Mouse (Mus musculus): Measurements from ENCODE around the gene 9530077C05Rik.
"Not testable (repeated sequence)": the region's sequence is repeated elsewhere in the genome, so short reads cannot be mapped to it uniquely, and the experiment has no call there.

Gene 9530077C05Rik

GRCm38 (mm10) chr9:22411002-22411857, at the start of gene 9530077C05Rik:
TSS of gene 9530077C05Rik (plus strand) at chr9:22411513.
- DNase-seq = peak; percentile 96 to 98

- DNase-seq = no peak
Observed at GRCm38 (mm10) chr9:22366221-22366620, 45.1 kb upstream of the 9530077C05Rik start.

- no peak for DNase-seq
Observed at GRCm38 (mm10) chr9:22366621-22367020, 44.7 kb upstream of the 9530077C05Rik start.

GRCm38 (mm10) chr9:22368030-22368429, 43.3 kb upstream of the 9530077C05Rik start:
- no peak for DNase-seq

GRCm38 (mm10) chr9:22372760-22373159, 38.6 kb upstream of the 9530077C05Rik start:
- peak; percentile 9 to 16 for DNase-seq

- DNase-seq = no peak
Observed at GRCm38 (mm10) chr9:22376086-22376485, 35.2 kb upstream of the 9530077C05Rik start.

- no peak for DNase-seq
Observed at GRCm38 (mm10) chr9:22385890-22386289, 25.4 kb upstream of the 9530077C05Rik start.

GRCm38 (mm10) chr9:22387901-22388300, 23.4 kb upstream of the 9530077C05Rik start:
- no peak for DNase-seq

GRCm38 (mm10) chr9:22388401-22388980, 22.8 kb upstream of the 9530077C05Rik start:
- no peak for DNase-seq

GRCm38 (mm10) chr9:22389021-22389476, 22.3 kb upstream of the 9530077C05Rik start, which contains the start of gene Anln:
TSS of gene Anln (minus strand) at chr9:22389188.
- peak; percentile 93 for DNase-seq

- DNase-seq = no peak
Observed at GRCm38 (mm10) chr9:22389736-22390245, 21.5 kb upstream of the 9530077C05Rik start.

GRCm38 (mm10) chr9:22390390-22390789, 20.9 kb upstream of the 9530077C05Rik start:
- no peak for DNase-seq

- DNase-seq = no peak
Observed at GRCm38 (mm10) chr9:22394725-22395124, 16.6 kb upstream of the 9530077C05Rik start.

GRCm38 (mm10) chr9:22399021-22399420, 12.3 kb upstream of the 9530077C05Rik start:
- no peak for DNase-seq

GRCm38 (mm10) chr9:22402001-22402400, 9.3 kb upstream of the 9530077C05Rik start:
- no peak for DNase-seq

GRCm38 (mm10) chr9:22402976-22403375, 8.3 kb upstream of the 9530077C05Rik start:
- DNase-seq = no peak

GRCm38 (mm10) chr9:22403501-22403900, 7.8 kb upstream of the 9530077C05Rik start:
- not testable (repeated sequence) for DNase-seq

- no peak for DNase-seq
Observed at GRCm38 (mm10) chr9:22405414-22405813, 5.9 kb upstream of the 9530077C05Rik start.

- not testable (repeated sequence) for DNase-seq
Observed at GRCm38 (mm10) chr9:22407633-22408032, 3.7 kb upstream of the 9530077C05Rik start.

- DNase-seq = not testable (repeated sequence)
Observed at GRCm38 (mm10) chr9:22408344-22408743, 3.0 kb upstream of the 9530077C05Rik start.

GRCm38 (mm10) chr9:22409501-22409900, 1.8 kb upstream of the 9530077C05Rik start:
- no peak for DNase-seq

- DNase-seq = no peak
Observed at GRCm38 (mm10) chr9:22416187-22416586, 4.9 kb downstream of the 9530077C05Rik start.

- no peak for DNase-seq
Observed at GRCm38 (mm10) chr9:22417547-22417946, 6.2 kb downstream of the 9530077C05Rik start.

- no peak for DNase-seq
Observed at GRCm38 (mm10) chr9:22419877-22420276, 8.6 kb downstream of the 9530077C05Rik start.

All from thymus, postnatal 36 days (tissue).